Mouse (Mus musculus) limb, embryonic 11.5 days (tissue): ENCODE data around the gene Olfr904. TPM values are rescaled to one million over a fixed set of nuclear protein-coding genes. Genes with fewer than 3 reads are reported as not detected.
"Not testable (repeated sequence)": the region's sequence is repeated elsewhere in the genome, so short reads cannot be mapped to it uniquely, and the experiment has no call there.

ENCODE experiments used
- ATAC-seq: fragments of 200-750 bp; cut with Nextera tagmentation; 2 replicates; pipeline ENCODE4 v1.8.0; 2017; ENCODE audit warnings: low read depth; ENCODE audit not compliant: insufficient number of reproducible peaks, low FRiP score, low TSS enrichment
- DNase-seq: peaks from one replicate; pipeline ENCODE4 v3.0.0-alpha.2; 2015; ENCODE audit warnings: low spot score
- H3K27ac ChIP-seq: fragments of 300-500 bp; sonication (generic); replicated peaks from 2 replicates; pipeline ENCODE4 v1.5.1; 2014; ENCODE audit warnings: low read depth, mild to moderate bottlenecking, low read length
- H3K27me3 ChIP-seq: fragments of 300-500 bp; sonication (generic); 2 replicates; pipeline ENCODE4 v1.6.1; 2014; ENCODE audit warnings: mild to moderate bottlenecking, low read length, mixed read lengths; ENCODE audit not compliant: control insufficient read depth, insufficient read depth
- H3K36me3 ChIP-seq: fragments of 300-500 bp; sonication (generic); 2 replicates; pipeline ENCODE4 v1.6.1; 2014; ENCODE audit warnings: mild to moderate bottlenecking, low read length, moderate library complexity, mixed read lengths; ENCODE audit not compliant: control insufficient read depth, insufficient read depth
- H3K4me1 ChIP-seq: fragments of 300-500 bp; sonication (generic); 2 replicates; pipeline ENCODE4 v1.6.1; 2014; ENCODE audit warnings: low read length, mixed read lengths; ENCODE audit not compliant: control insufficient read depth, insufficient read depth
- H3K4me2 ChIP-seq: fragments of 300-500 bp; sonication (generic); 2 replicates; pipeline ENCODE4 v1.6.1; 2014; ENCODE audit warnings: low read depth, mild to moderate bottlenecking, moderate library complexity; ENCODE audit not compliant: severe bottlenecking
- H3K4me3 ChIP-seq: fragments of 300-500 bp; sonication (generic); 2 replicates; pipeline ENCODE4 v1.5.1; 2014; ENCODE audit warnings: low read depth, low read length
- H3K9ac ChIP-seq: fragments of 300-500 bp; sonication (generic); 2 replicates; pipeline ENCODE4 v1.6.1; 2014; ENCODE audit warnings: mild to moderate bottlenecking, low read length
- H3K9me3 ChIP-seq: fragments of 300-500 bp; sonication (generic); 2 replicates; pipeline ENCODE4 v1.6.1; 2016; ENCODE audit warnings: low read length; ENCODE audit not compliant: control insufficient read depth
- WGBS: fragments of 180-500 bp; shearing (Covaris S2); extraction: QIAGEN DNeasy Blood & Tissue Kit; methylation state at CpG from one replicate; pipeline ENCODE4 v1.1.7; 2014; 5-methylcytosine and 5-hydroxymethylcytosine counted together
- polyA plus RNA-seq: library from polyadenylated mRNA; unstranded; fragments of >200 nt; fragmentation: Nextera tagmentation; extraction: Ambion mirVana; gene quantifications from 2 replicates; pipeline ENCODE4 v1.2.1, GENCODE M21; 2014

Olfr904 gene
- polyA plus RNA-seq = not detected in 2 replicates

DNA sequence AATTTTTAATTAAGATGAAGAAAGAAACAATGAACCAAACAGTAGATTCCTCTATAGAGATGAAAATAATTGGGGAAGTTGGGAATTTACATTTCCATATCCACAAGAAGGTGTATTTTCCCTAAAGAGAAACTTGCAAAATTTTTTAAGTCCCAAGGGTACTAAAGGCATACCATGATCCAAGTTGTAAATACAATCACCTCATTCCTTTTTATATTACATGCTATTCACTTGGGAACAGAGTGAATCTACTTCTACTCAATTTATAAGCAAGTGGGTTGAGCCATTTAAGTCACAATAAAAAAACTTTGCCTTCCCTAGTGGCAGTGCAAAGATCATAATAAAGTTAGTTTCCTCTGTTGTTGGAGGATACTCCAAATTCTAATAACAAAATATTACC, at the start of gene Olfr904:
Gene Olfr904 (plus strand): TSS at position 301 of the 400 bp plus-strand sequence.
- Histone ChIP-seq H3K9ac (no peak within 1 kb of the TSS), H3K36me3 (no peaks in the 10 kb centered on the region), H3K27me3 (no peaks in the 10 kb centered on the region), H3K27ac (no peak within 1 kb of the TSS), H3K4me2 (no peak within 1 kb of the TSS), H3K9me3 (no peaks in the 10 kb centered on the region), H3K4me1 (no peaks in the 10 kb centered on the region), H3K4me3 (no peak within 1 kb of the TSS)
- no peak for DNase-seq
- no peak for ATAC-seq

- H3K27ac ChIP-seq, H3K4me1 ChIP-seq, H3K27me3 ChIP-seq, H3K36me3 ChIP-seq, H3K4me3 ChIP-seq, H3K4me2 ChIP-seq, H3K9ac ChIP-seq, ATAC-seq, H3K9me3 ChIP-seq: not testable (repeated sequence)
- DNase-seq = peak; percentile 63
- 93% methylated on average over 14 of the region's 14 CpGs for WGBS
These were observed 49.4 kb upstream of the Olfr904 start for GRCm38 (mm10) chr9:38413502-38413901.

- no peak overlapping the region for H3K4me2 ChIP-seq
These were observed 39.1 kb upstream of the Olfr904 start for GRCm38 (mm10) chr9:38423801-38424200.

GRCm38 (mm10) chr9:38427026-38427425, 35.9 kb upstream of the Olfr904 start:
- Histone ChIP-seq H3K4me2 (no peak overlapping the region), H3K27ac (no peak overlapping the region), H3K27me3 (no peaks in the 10 kb centered on the region), H3K9me3 (no peaks in the 10 kb centered on the region), H3K4me3 (no peak overlapping the region), H3K36me3 (no peaks in the 10 kb centered on the region), H3K4me1 (no peaks in the 10 kb centered on the region), H3K9ac (no peak overlapping the region)
- WGBS = 59% methylated on average over 1 of the region's 1 CpGs
- ATAC-seq (no peak), DNase-seq (no peak)

More at GRCm38 (mm10) chr9:38423801-38424200, 39.1 kb upstream of the Olfr904 start:
- no peak for DNase-seq
- H3K4me3 ChIP-seq = no peak overlapping the region
- no peaks in the 10 kb centered on the region for H3K4me1 ChIP-seq
- no peak for ATAC-seq
- no peaks in the 10 kb centered on the region for H3K9me3 ChIP-seq
- H3K27ac ChIP-seq = no peak overlapping the region
- no peaks in the 10 kb centered on the region for H3K27me3 ChIP-seq
- no peak overlapping the region for H3K9ac ChIP-seq
- H3K36me3 ChIP-seq = no peaks in the 10 kb centered on the region

- no peaks in the 10 kb centered on the region for H3K4me1 ChIP-seq
- 90% methylated on average over 1 of the region's 1 CpGs for WGBS
- no peaks in the 10 kb centered on the region for H3K27me3 ChIP-seq
- H3K9me3 ChIP-seq = no peaks in the 10 kb centered on the region
- no peak for DNase-seq
- no peak within 1 kb of the TSS for H3K4me2 ChIP-seq
- no peaks in the 10 kb centered on the region for H3K36me3 ChIP-seq
- no peak within 1 kb of the TSS for H3K4me3 ChIP-seq
- H3K27ac ChIP-seq = no peak within 1 kb of the TSS
- ATAC-seq = no peak
- H3K9ac ChIP-seq = no peak within 1 kb of the TSS
These were observed 33.8 kb upstream of the Olfr904 start, which contains the start of gene Olfr901 for GRCm38 (mm10) chr9:38429155-38429554. Gene Olfr901 (plus strand): TSS chr9:38429455.

DNA sequence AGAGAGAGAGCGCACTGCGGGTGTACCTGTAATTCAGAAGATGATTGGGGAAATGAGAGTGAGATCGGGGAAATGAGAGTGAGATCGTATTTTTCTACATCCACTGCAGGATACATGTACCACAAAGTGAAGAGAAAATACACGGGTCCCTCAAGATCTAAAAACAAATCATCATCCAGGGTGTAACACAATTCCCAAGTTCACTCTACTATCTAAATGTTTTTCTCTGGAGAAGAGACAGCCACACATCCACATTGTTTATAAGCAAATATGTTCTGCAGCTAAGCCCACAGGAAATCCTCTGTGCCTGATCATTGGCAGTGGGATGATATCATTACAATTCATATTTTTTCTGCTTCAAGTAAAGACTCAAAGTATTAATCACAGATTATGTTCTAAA, 15.6 kb upstream of the Olfr904 start, which contains the start of gene Olfr902:
Gene Olfr902 (plus strand): TSS at position 301 of the 400 bp plus-strand sequence.
- DNase-seq (no peak), ATAC-seq (no peak)
- Histone ChIP-seq H3K27me3 (no peaks in the 10 kb centered on the region), H3K9me3 (no peaks in the 10 kb centered on the region), H3K4me2 (no peak within 1 kb of the TSS), H3K4me3 (no peak within 1 kb of the TSS), H3K4me1 (no peaks in the 10 kb centered on the region), H3K9ac (no peak within 1 kb of the TSS), H3K27ac (no peak within 1 kb of the TSS), H3K36me3 (no peaks in the 10 kb centered on the region)
- 90% methylated on average over 5 of the region's 5 CpGs for whole genome bisulfite sequencing

DNA sequence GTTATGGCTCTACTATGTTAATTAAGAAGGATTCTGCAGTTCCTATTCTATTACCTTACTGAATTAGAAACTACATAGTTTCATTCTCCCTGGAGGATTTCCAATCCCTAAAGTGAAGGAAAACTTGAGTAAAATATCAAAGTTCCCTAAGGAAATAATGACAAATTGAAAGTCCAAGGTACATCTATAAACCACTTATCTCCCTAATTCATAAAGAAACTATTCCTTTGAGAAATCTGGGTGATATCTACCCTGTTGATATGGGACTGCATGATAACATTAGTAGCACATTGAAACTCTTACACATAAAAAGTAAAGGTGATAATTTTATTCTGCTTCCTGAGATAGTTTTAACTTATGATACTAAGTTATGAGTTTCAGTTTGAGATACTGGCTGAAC, 7.9 kb downstream of the Olfr904 start, which contains the start of gene Olfr905:
Gene Olfr905 (plus strand): TSS at position 301 of the 400 bp plus-strand sequence.
- Histone ChIP-seq H3K9me3 (no peaks in the 10 kb centered on the region), H3K9ac (no peak within 1 kb of the TSS), H3K27ac (no peak within 1 kb of the TSS), H3K36me3 (no peaks in the 10 kb centered on the region), H3K4me2 (no peak within 1 kb of the TSS), H3K4me3 (no peak within 1 kb of the TSS), H3K4me1 (no peaks in the 10 kb centered on the region), H3K27me3 (no peaks in the 10 kb centered on the region)
- DNase-seq (no peak), ATAC-seq (no peak)

- no peak within 1 kb of the TSS for H3K4me2 ChIP-seq
- no peak within 1 kb of the TSS for H3K27ac ChIP-seq
- H3K9me3 ChIP-seq = no peaks in the 10 kb centered on the region
- no peak within 1 kb of the TSS for H3K4me3 ChIP-seq
- no peaks in the 10 kb centered on the region for H3K4me1 ChIP-seq
- DNase-seq = no peak
- 87% methylated on average over 3 of the region's 3 CpGs for WGBS
- no peak within 1 kb of the TSS for H3K9ac ChIP-seq
- no peak for ATAC-seq
- H3K36me3 ChIP-seq = no peaks in the 10 kb centered on the region
- H3K27me3 ChIP-seq = no peaks in the 10 kb centered on the region
These were observed 23.8 kb downstream of the Olfr904 start, which contains the start of gene Olfr906 for GRCm38 (mm10) chr9:38486785-38487184. Gene Olfr906 (plus strand): TSS chr9:38487085.

DNA sequence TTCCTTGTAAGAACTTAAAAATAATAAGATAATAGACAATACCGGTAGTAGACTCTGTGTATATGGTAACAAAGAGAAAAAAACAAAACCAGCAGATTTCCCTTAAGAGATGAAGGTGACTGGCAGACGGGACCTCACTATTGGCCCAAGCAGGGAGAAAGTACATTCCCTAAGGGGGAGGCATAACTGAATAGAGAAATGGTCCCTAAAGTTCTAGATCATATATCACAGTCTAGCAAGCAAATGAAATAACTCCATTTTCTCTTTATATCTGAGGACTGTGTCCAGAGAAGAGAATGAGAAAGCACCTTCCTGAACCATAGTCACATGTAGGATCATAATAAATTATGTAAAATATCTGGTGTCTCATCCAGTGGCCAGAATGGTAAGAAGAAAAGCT, 32.6 kb downstream of the Olfr904 start, which contains the start of gene Olfr907:
Gene Olfr907 (plus strand): TSS at position 301 of the 400 bp plus-strand sequence.
- Histone ChIP-seq H3K9me3 (no peaks in the 10 kb centered on the region), H3K27ac (no peak within 1 kb of the TSS), H3K36me3 (no peaks in the 10 kb centered on the region), H3K9ac (no peak within 1 kb of the TSS), H3K4me3 (no peak within 1 kb of the TSS), H3K4me1 (no peaks in the 10 kb centered on the region), H3K4me2 (no peak within 1 kb of the TSS), H3K27me3 (no peaks in the 10 kb centered on the region)
- WGBS = 84% methylated on average over 2 of the region's 2 CpGs
- ATAC-seq (no peak), DNase-seq (no peak)
